Mouse (Mus musculus) thymus, adult 2 months (tissue): Measurements from ENCODE around the gene Olfr545. TPM values are rescaled to one million over a fixed set of nuclear protein-coding genes. Genes with fewer than 3 reads are reported as not detected.
"Not testable (repeated sequence)": the region's sequence is repeated elsewhere in the genome, so short reads cannot be mapped to it uniquely, and the experiment has no call there.

ENCODE experiments used
- DNase-seq: peaks from one replicate; pipeline ENCODE4 v3.0.0; 2021
- H3K27ac ChIP-seq: fragments of 200-500 bp; 2 replicates; pipeline ENCODE4 v1.5.1; 2012; ENCODE audit warnings: low read length, control low read depth; ENCODE audit not compliant: control insufficient read depth, insufficient read depth
- H3K27me3 ChIP-seq: fragments of 200-500 bp; 2 replicates; pipeline ENCODE4 v1.6.1; 2012; ENCODE audit warnings: mild to moderate bottlenecking, low read length, moderate library complexity, mixed read lengths; ENCODE audit not compliant: control insufficient read depth, insufficient read depth
- H3K36me3 ChIP-seq: fragments of 200-500 bp; 2 replicates; pipeline ENCODE4 v1.6.1; 2012; ENCODE audit warnings: mild to moderate bottlenecking, low read length, moderate library complexity; ENCODE audit not compliant: control insufficient read depth, insufficient read depth
- H3K4me1 ChIP-seq: fragments of 200-500 bp; replicated peaks from 2 replicates; pipeline ENCODE4 v1.6.1; 2012; ENCODE audit warnings: low read length; ENCODE audit not compliant: control insufficient read depth, insufficient read depth
- H3K4me3 ChIP-seq: fragments of 200-500 bp; 2 replicates; pipeline ENCODE4 v1.5.1; 2012; ENCODE audit warnings: mild to moderate bottlenecking, low read length, control low read depth, moderate library complexity; ENCODE audit not compliant: control insufficient read depth, insufficient read depth
- CTCF ChIP-seq: fragments of 200-500 bp; IDR thresholded peaks from 2 replicates; pipeline ENCODE4 v1.5.1; 2012; ENCODE audit warnings: mild to moderate bottlenecking, control low read depth, low read length, moderate library complexity, borderline replicate concordance; ENCODE audit not compliant: control insufficient read depth, poor library complexity, insufficient read depth; ENCODE audit errors: extremely low read depth
- POLR2A ChIP-seq: fragments of 200-500 bp; IDR thresholded peaks from 2 replicates; pipeline ENCODE4 v1.6.1; 2012; ENCODE audit warnings: mild to moderate bottlenecking, low read length, control low read depth, moderate library complexity; ENCODE audit not compliant: control insufficient read depth, poor library complexity, insufficient read depth; ENCODE audit errors: extremely low read depth
- whole genome bisulfite sequencing: fragments of 180-500 bp; shearing (Covaris S2); methylation state at CpG from one replicate; pipeline ENCODE4 v1.1.7; 2018; 5-methylcytosine and 5-hydroxymethylcytosine counted together
- polyA plus RNA-seq: library from polyadenylated mRNA; depleted of rRNA; stranded (reverse); fragments of >200 nt; gene quantifications from 2 replicates; pipeline ENCODE4 v1.2.3, GENCODE M21; 2012

Olfr545 gene
- polyA plus RNA-seq, 1 experiment: not detected

DNA sequence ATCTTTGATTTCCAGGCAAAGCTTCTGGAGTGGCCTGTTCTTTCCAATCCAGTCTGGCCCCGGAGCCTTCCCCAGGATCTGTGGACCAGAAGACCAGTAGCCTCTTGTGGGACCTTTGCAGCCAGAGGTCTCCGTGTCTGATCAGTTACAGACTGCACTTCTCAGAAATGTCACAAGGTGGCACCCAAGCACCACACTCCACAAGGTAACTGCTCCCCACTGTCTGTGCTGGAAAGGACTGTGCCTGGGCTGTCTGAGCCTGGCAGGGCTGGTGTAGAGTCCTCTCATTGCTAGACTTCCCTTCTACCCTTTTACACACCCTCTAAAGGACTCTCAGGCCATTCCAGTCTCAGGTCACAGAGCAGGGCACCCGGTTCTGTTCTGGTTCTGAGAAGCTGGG, 7.5 kb upstream of the Olfr545 start:
- no peak for TF ChIP-seq POLR2A
- TF ChIP-seq CTCF: peak; percentile 71; the same call in 1 of the 2 replicates
- WGBS: 41% methylated on average over 3 of the region's 3 CpGs
- H3K27me3 ChIP-seq: no peaks in the 10 kb centered on the region
- no peak overlapping the region for H3K27ac ChIP-seq
- peak; percentile 73 for DNase-seq
- no peaks in the 10 kb centered on the region for H3K4me1 ChIP-seq
- H3K36me3 ChIP-seq: no peaks in the 10 kb centered on the region
- no peak overlapping the region for H3K4me3 ChIP-seq

DNA sequence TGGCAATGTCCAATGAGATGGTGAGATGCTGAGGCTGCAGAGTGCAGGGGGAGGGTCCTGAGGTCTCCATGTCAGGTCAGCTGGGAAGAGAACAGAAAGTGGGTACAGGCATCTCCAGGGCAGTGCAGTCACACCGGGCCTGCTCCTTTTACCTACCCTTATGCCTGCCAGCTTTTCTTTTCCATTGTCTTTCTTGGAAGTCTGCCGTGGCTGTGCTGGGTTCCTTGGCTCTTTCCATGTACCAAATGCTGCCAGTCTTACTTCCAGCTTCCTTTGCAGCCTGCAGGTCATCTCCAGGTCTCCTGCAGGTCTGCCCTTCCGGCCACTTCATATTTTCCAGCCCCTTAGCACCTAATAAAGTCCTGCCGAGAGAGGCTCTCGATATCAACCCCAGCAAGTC, 2.6 kb upstream of the Olfr545 start:
- DNase-seq: no peak
- no peaks in the 10 kb centered on the region for H3K4me1 ChIP-seq
- H3K36me3 ChIP-seq: no peaks in the 10 kb centered on the region
- WGBS: 94% methylated on average over 5 of the region's 5 CpGs
- TF ChIP-seq CTCF (no peak), POLR2A (no peak)
- H3K27ac ChIP-seq: no peak overlapping the region
- no peak overlapping the region for H3K4me3 ChIP-seq
- no peaks in the 10 kb centered on the region for H3K27me3 ChIP-seq

DNA sequence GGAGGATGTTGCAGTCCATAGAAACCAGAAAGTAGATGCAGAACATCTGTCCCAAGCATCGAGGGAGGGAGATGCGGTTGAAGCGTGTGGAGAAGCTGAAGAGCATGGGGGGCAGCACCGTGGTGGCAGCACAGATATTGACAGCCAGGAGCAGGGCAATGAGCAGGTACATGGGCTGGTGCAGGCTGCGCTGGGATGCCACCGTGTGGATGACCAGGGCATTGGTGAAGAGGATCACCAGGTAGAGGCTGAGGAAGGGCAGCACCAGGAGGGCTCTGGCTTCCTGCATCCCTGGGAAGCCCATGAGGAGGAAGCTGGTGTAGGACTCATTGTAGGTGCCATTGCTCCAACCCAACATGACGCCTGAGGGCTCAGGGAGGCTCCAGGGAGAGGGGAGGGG, 5.0 kb downstream of the Olfr545 start:
- H3K4me1 ChIP-seq, H3K27ac ChIP-seq, H3K4me3 ChIP-seq, H3K27me3 ChIP-seq, H3K36me3 ChIP-seq, DNase-seq: not testable (repeated sequence)
- 66% methylated on average over 7 of the region's 7 CpGs for WGBS

DNA sequence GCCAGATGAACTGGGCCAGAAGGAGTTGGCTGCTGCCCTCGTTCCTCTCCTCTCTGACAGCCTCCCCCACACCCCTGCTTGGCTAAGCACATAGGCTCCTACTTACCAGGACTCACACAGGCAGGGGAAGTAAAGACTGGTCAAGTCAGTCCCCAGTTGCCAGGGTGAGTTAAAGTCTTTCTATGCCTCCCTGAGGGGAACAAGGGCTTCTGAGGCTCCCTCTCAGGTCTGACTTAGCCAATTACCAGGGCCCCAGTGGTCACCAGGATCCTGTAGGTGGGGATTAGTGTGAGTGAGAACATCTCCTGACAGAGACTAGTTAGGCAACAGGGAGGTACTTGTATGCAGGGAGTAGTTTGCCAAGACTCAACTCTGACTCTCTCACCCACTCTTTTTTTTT, 11.2 kb downstream of the Olfr545 start, which contains the start of gene Olfr544:
Olfr544 (minus strand) TSS at position 153 of the 400 bp plus-strand sequence.
- no peak for DNase-seq
- H3K4me1 ChIP-seq: no peaks in the 10 kb centered on the region
- no peak within 1 kb of the TSS for H3K4me3 ChIP-seq
- WGBS: 44% methylated on average over 1 of the region's 1 CpGs
- TF ChIP-seq CTCF (no peak), POLR2A (no peak)
- no peak within 1 kb of the TSS for H3K27ac ChIP-seq
- H3K36me3 ChIP-seq: no peaks in the 10 kb centered on the region
- no peaks in the 10 kb centered on the region for H3K27me3 ChIP-seq

DNA sequence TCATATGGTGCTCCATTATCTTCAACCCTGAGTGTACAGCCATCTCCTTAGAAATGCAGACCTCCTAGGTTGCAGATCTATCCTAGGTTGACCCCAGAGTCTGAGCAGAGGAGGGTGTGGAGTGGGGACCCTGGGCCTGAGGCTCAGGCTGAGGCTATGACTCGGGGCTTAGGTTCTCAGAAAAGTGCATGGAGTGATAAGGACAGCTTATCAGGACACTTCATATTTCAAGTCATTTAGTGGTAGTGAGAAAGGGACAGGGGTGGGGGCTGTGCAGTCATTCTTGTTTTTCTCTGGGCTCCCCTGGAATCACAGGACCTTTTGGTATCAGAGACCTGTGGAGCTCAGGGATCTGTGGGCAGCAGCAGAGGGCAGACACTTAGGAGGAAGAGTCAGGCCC, 13.3 kb downstream of the Olfr545 start:
- Histone ChIP-seq H3K27ac (no peak overlapping the region), H3K27me3 (no peaks in the 10 kb centered on the region), H3K4me3 (no peak overlapping the region), H3K4me1 (no peaks in the 10 kb centered on the region), H3K36me3 (no peaks in the 10 kb centered on the region)
- DNase-seq: no peak
- 89% methylated on average over 1 of the region's 1 CpGs for WGBS
- TF ChIP-seq CTCF: no peak
- no peak for TF ChIP-seq POLR2A

DNA sequence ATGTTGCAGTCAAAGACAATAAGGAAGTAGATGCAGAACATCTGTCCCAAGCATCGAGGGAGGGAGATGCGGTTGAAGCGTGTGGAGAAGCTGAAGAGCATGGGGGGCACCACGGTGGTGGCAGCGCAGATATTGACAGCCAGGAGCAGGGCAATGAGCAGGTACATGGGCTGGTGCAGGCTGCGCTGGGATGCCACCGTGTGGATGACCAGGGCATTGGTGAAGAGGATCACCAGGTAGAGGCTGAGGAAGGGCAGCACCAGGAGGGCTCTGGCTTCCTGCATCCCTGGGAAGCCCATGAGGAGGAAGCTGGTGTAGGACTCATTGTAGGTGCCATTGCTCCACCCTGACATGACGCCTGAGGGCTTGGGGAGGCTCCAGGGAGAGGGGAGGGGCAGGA, 14.6 kb downstream of the Olfr545 start:
- not testable (repeated sequence) for H3K27me3 ChIP-seq, H3K36me3 ChIP-seq, H3K4me3 ChIP-seq, H3K4me1 ChIP-seq, DNase-seq, H3K27ac ChIP-seq
- 74% methylated on average over 8 of the region's 8 CpGs for WGBS

DNA sequence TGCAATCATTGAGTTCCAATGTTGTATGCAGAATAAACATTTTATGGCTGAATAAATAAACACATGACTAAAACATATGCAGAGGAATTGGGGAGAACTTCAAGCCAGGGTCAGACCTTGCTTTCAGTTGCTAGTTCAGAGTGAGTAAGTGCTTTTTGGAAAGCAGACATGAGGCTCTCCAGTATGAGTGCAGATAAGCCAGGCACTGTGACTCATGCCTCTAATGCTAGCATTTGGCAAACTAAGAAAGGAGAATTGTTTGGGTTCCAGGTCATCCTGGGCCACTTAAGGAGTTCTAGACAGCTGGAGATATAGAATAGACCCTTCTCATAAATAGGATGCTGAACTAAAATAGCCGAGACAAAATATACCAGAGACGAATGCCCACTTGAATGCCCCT, 15.7 kb downstream of the Olfr545 start:
- Histone ChIP-seq H3K27ac (no peak overlapping the region), H3K4me3 (no peak overlapping the region), H3K36me3 (no peaks in the 10 kb centered on the region), H3K27me3 (no peaks in the 10 kb centered on the region), H3K4me1 (no peaks in the 10 kb centered on the region)
- WGBS: 86% methylated on average over 2 of the region's 2 CpGs
- no peak for DNase-seq
- TF ChIP-seq CTCF (no peak), POLR2A (no peak)
